Mouse (Mus musculus) heart, adult 2 months (tissue): ENCODE measurements around the gene Dnhd1.

Experiments
- CTCF ChIP-seq: fragments of 200-600 bp; IDR thresholded peaks from 2 replicates; pipeline ENCODE4 v1.8.1; 2022; ENCODE audit warnings: antibody characterized with exemption, mild to moderate bottlenecking, moderate library complexity
- EP300 ChIP-seq: fragments of 200-500 bp; IDR thresholded peaks from 2 replicates; pipeline ENCODE4 v1.6.1; 2011; ENCODE audit warnings: low read depth, low read length, control low read depth; ENCODE audit not compliant: insufficient read depth
- POLR2A ChIP-seq: fragments of 200-500 bp; IDR thresholded peaks from 2 replicates; pipeline ENCODE4 v1.6.1; 2011; ENCODE audit warnings: mild to moderate bottlenecking, low read depth, low read length, control low read depth; ENCODE audit not compliant: insufficient read depth

DNA sequence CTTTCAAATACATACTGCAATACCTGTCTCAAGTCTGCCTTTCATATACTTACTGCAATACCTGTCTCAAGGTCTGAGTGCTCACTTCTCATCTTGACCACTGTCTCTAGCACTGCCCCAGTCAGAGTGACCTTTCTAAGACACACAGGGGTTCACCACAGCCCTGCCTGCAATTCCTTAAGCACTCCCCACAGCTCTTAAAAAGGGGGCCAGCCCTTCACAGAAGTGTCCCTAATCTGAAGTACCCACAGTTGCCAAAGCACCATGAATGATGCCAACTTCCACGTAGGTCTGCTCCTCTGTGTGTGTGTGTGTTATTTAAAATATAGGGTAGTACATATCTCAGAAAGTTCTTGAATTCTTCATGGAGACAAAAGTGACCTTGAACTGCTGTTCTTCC is 38.9 kb upstream of the Dnhd1 start:
- TF ChIP-seq POLR2A = no peak
- no peak for TF ChIP-seq CTCF
- TF ChIP-seq EP300 = no peak
